Mouse (Mus musculus) liver, postnatal 0 days (tissue): ENCODE results near the gene Slc15a1.
A peak's percentile ranks its signal among the peaks of the same experiment; 100 is the strongest.

Source experiments
- CTCF ChIP-seq: sonication (generic); IDR thresholded peaks from 2 replicates; pipeline ENCODE4 v1.5.1; 2016; ENCODE audit warnings: antibody characterized with exemption, low read depth
- EP300 ChIP-seq: IDR thresholded peaks from 2 replicates; pipeline ENCODE4 v1.6.1; 2016; ENCODE audit warnings: antibody characterized with exemption, low read depth, mild to moderate bottlenecking

DNA sequence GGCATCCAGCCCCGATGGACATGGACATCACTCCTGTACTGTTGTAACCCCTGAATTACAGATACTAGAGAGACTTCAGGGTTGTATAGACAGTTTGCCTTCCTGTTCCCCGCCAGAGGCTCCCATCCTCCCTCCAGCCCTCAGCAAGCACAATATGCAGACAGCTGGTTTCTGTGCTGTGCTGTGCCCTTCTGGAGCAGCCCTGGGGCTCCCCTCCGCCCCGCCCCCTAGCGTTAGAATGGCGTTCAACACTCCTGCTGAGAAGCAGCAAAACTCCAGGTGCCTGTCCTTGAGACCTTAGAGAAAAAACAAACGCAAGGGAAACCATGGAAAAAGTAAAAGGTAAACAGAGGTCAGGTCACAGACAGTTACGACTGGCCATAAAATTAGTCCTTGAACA is 59.9 kb downstream of the Slc15a1 start:
- TF ChIP-seq CTCF (peak; percentile 90), EP300 (no peak)
